Mouse (Mus musculus) liver, embryonic 14.5 days (tissue): ENCODE measurements around the gene Kcna10.

Source experiments
- CTCF ChIP-seq: IDR thresholded peaks from 2 replicates; pipeline ENCODE4 v1.5.1; 2016; ENCODE audit warnings: antibody characterized with exemption, low read depth, control low read depth
- EP300 ChIP-seq: IDR thresholded peaks from 2 replicates; pipeline ENCODE4 v1.6.1; 2016; ENCODE audit warnings: antibody characterized with exemption, low read depth

- TF ChIP-seq EP300 = no peak
- TF ChIP-seq CTCF = no peak
Measured at GRCm38 (mm10) chr3:107218572-107218971, 35.7 kb downstream of the Kcna10 start.
